Mouse (Mus musculus) heart, postnatal 0 days (tissue): ENCODE data around the gene Hpcal4.

ENCODE experiments used
- CTCF ChIP-seq: IDR thresholded peaks from 2 replicates; pipeline ENCODE4 v1.5.1; 2016; ENCODE audit warnings: antibody characterized with exemption, control low read depth, low read depth
- EP300 ChIP-seq: IDR thresholded peaks from 2 replicates; pipeline ENCODE4 v1.6.1; 2016; ENCODE audit warnings: antibody characterized with exemption, low read depth

- TF ChIP-seq CTCF: no peak
- 0 out of 2 replicates have a peak, but pooled peaks have one; percentile 22 for TF ChIP-seq EP300
These were observed 54.6 kb downstream of the Hpcal4 start for GRCm38 (mm10) chr4:123237386-123238266.
